ENCODE assay signal across 8 mouse cellular contexts in genomic region chr9:74975911-74976563, GRCm38 (mm10). TPM values are rescaled to one million over a fixed set of nuclear protein-coding genes. Genes with fewer than 3 reads are reported as not detected.
A peak's percentile ranks its signal among the peaks of the same experiment; 100 is the strongest.
DNase-seq lines count a peak whose midpoint lies in the region; ATAC-seq and TF ChIP-seq lines count a peak whose summit lies in the region.

No protein-coding gene starts in this region.

- H3K4me3 ChIP-seq in hindbrain, embryonic 12.5 days: peak overlapping the region; percentile 42
- peak overlapping the region; percentile 54 for H3K4me3 ChIP-seq in lung, postnatal 0 days (ENCODE audit: low read depth, low read length)

- no peaks in the 10 kb centered on the region for H3K27me3 ChIP-seq in hindbrain, embryonic 12.5 days
- H3K27me3 ChIP-seq in lung, postnatal 0 days (replicated peaks; ENCODE audit: insufficient read depth, low read length): no peaks in the 10 kb centered on the region

- ATAC-seq in hindbrain, embryonic 12.5 days (ENCODE audit: low FRiP score): peak; percentile 98
- ATAC-seq in lung, postnatal 0 days: peak; percentile 99

- H3K9ac ChIP-seq in hindbrain, embryonic 12.5 days: peak overlapping the region; percentile 60
- H3K9ac ChIP-seq in lung, postnatal 0 days (replicated peaks; ENCODE audit: low read depth): peak overlapping the region; percentile 70

- H3K36me3 ChIP-seq in hindbrain, embryonic 12.5 days: no peaks in the 10 kb centered on the region
- no peaks in the 10 kb centered on the region for H3K36me3 ChIP-seq in lung, postnatal 0 days (ENCODE audit: insufficient read depth, low read length)

- no peak for TF ChIP-seq CTCF in lung, postnatal 0 days (IDR thresholded peaks at IDR 0.05)

- H3K4me2 ChIP-seq in hindbrain, embryonic 12.5 days (replicated peaks): peak overlapping the region; percentile 57
- peak overlapping the region; percentile 78 for H3K4me2 ChIP-seq in lung, postnatal 0 days (replicated peaks; ENCODE audit: low read depth, low read length)

- DNase-seq in Muller cell, postnatal 12 days (ENCODE audit: inconsistent ontology term): peak; percentile 91
- DNase-seq in cerebellum, adult 9-10 months: peak; percentile 92
- DNase-seq in frontal cortex, postnatal 14 days (ENCODE audit: low spot score in 2 of 2): peak; percentile 85 to 89
- DNase-seq in layer of hippocampus, postnatal 10 days (ENCODE audit: low spot score in 2 of 2): peak; percentile 83 to 88
- peak; percentile 96 for DNase-seq in lung, postnatal 0 days (ENCODE audit: low spot score)
- DNase-seq in ovary, postnatal 10 days (ENCODE audit: low spot score): peak; percentile 70
- peak; percentile 93 for DNase-seq in thymus, postnatal 0 days (ENCODE audit: low spot score)

- WGBS in hindbrain, embryonic 12.5 days: under 1% methylated on average over 23 of the region's 23 CpGs
- 2% methylated on average over 23 of the region's 23 CpGs for WGBS in lung, postnatal 0 days

- H3K27ac ChIP-seq in hindbrain, embryonic 12.5 days: peak overlapping the region; percentile 93
- peak overlapping the region; percentile 88 for H3K27ac ChIP-seq in lung, postnatal 0 days (ENCODE audit: low read length)

- no peaks in the 10 kb centered on the region for H3K9me3 ChIP-seq in hindbrain, embryonic 12.5 days (replicated peaks)
- no peaks in the 10 kb centered on the region for H3K9me3 ChIP-seq in lung, postnatal 0 days (ENCODE audit: low read length)

- peak; percentile 46; the same call in 1 of the 2 replicates for TF ChIP-seq EP300 in lung, postnatal 0 days (IDR thresholded peaks at IDR 0.05)

- peaks cover 32% of the 10 kb centered on the region for H3K4me1 ChIP-seq in hindbrain, embryonic 12.5 days
- H3K4me1 ChIP-seq in lung, postnatal 0 days (ENCODE audit: insufficient read depth, low read depth, low read length): peaks cover 14% of the 10 kb centered on the region; the same call in 1 of the 2 replicates

RNA-seq across cellular contexts. Expression of gene Fam214a, which starts 23.4 kb away (rescaled TPM):
- polyA plus RNA-seq in hindbrain, embryonic 12.5 days (2016; fragmentation: Nextera tagmentation; extraction: Ambion mirVana): 26.8 and 30.9 TPM in 2 replicates
- total RNA-seq in layer of hippocampus, postnatal 10 days (2021): 10 to 100 TPM; 34.2 to 37.9 TPM
- polyA plus RNA-seq in lung, postnatal 0 days (2015; fragmentation: Nextera tagmentation; extraction: Ambion mirVana): 10.5 and 12.8 TPM in 2 replicates
- polyA plus RNA-seq in thymus, postnatal 0 days (2015; fragmentation: Nextera tagmentation; extraction: Ambion mirVana): 15.3 and 17.4 TPM in 2 replicates

Comparison
In these comparisons a context has a peak if more than half of its experiments do, and no peak if none do; other contexts are left out.
1. Peak in every context shown above with its lines: DNase-seq, ATAC-seq, H3K4me3 ChIP-seq and H3K27ac ChIP-seq.